Mouse (Mus musculus) midbrain, embryonic 12.5 days (tissue): Measurements from ENCODE around the gene Gpkow. TPM values are rescaled to one million over a fixed set of nuclear protein-coding genes. Genes with fewer than 3 reads are reported as not detected.
A peak's percentile ranks its signal among the peaks of the same experiment; 100 is the strongest.
"Not testable (repeated sequence)": the region's sequence is repeated elsewhere in the genome, so short reads cannot be mapped to it uniquely, and the experiment has no call there.

Experiments
- ATAC-seq: fragments of 200-750 bp; cut with Nextera tagmentation; 2 replicates; pipeline ENCODE4 v1.8.0; 2017; ENCODE audit warnings: low read depth, moderate TSS enrichment, moderate library complexity; ENCODE audit not compliant: low FRiP score
- H3K27ac ChIP-seq: fragments of 300-500 bp; sonication (generic); replicated peaks from 2 replicates; pipeline ENCODE4 v1.5.1; 2016; ENCODE audit warnings: mild to moderate bottlenecking
- H3K27me3 ChIP-seq: fragments of 300-500 bp; sonication (generic); 2 replicates; pipeline ENCODE4 v1.6.1; 2016; ENCODE audit warnings: mild to moderate bottlenecking
- H3K36me3 ChIP-seq: fragments of 300-500 bp; sonication (generic); 2 replicates; pipeline ENCODE4 v1.6.1; 2016
- H3K4me1 ChIP-seq: fragments of 300-500 bp; sonication (generic); 2 replicates; pipeline ENCODE4 v1.6.1; 2016
- H3K4me2 ChIP-seq: fragments of 300-500 bp; sonication (generic); replicated peaks from 2 replicates; pipeline ENCODE4 v1.6.1; 2016; ENCODE audit warnings: mild to moderate bottlenecking, moderate library complexity
- H3K4me3 ChIP-seq: fragments of 300-500 bp; sonication (generic); 2 replicates; pipeline ENCODE4 v1.5.1; 2016; ENCODE audit warnings: mild to moderate bottlenecking
- H3K9ac ChIP-seq: fragments of 300-500 bp; sonication (generic); replicated peaks from 2 replicates; pipeline ENCODE4 v1.6.1; 2016; ENCODE audit warnings: mild to moderate bottlenecking, moderate library complexity
- H3K9me3 ChIP-seq: fragments of 300-500 bp; sonication (generic); 2 replicates; pipeline ENCODE4 v1.6.1; 2016; ENCODE audit warnings: mild to moderate bottlenecking
- WGBS: fragments of 180-500 bp; shearing (Covaris S2); methylation state at CpG from one replicate; pipeline ENCODE4 v1.1.7; 2016; 5-methylcytosine and 5-hydroxymethylcytosine counted together
- polyA plus RNA-seq: library from polyadenylated mRNA; unstranded; fragments of >200 nt; fragmentation: Nextera tagmentation; extraction: Ambion mirVana; gene quantifications from 2 replicates; pipeline ENCODE4 v1.2.1, GENCODE M21; 2016

Gpkow gene
- polyA plus RNA-seq, 1 experiment from 2014 or later, result 45.7 TPM

DNA sequence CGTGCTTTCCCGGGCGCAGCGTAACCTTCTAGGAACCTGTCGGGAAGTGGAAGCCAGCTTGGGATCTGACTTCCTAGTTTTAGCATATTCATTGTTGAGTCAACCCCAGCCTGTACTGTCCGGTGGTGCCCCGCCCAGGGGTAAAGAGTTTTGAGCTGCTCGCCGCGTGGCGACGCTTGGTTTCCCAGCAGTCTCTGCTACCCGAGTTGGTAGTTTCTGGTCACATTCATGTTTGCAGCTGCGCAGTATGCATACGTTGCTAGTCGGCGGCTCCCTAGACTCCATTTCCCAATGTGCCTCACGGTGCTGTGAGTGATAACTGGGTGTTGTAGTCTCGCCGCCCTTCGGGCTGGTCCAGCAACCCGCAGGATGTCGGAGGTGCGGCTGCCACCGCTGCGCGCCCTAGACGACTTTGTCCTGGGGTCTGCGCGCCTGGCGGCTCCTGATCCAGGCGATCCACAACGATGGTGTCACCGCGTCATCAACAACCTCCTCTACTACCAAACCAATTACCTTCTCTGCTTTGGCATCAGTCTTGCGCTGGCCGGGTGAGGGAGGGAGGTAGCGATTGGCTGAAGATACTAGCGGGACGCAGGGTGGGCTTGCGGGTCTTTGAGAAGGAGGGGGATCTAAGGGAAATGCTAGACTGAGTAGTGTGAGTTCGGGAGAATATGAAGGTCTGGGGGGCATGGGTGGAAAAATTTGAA is 31.4 kb downstream of the Gpkow start, which contains the start of gene Praf2:
TSS of gene Praf2 (plus strand) at position 225 of the 707 bp plus-strand sequence.
- Histone ChIP-seq H3K36me3 (peaks cover 16% of the 10 kb centered on the region; the same call in 1 of the 2 replicates), H3K4me3 (peak within 1 kb of the TSS; percentile 49), H3K4me2 (peak within 1 kb of the TSS; percentile 58), H3K27ac (peak within 1 kb of the TSS; percentile 60), H3K9ac (peak within 1 kb of the TSS; percentile 61), H3K27me3 (no peaks in the 10 kb centered on the region), H3K4me1 (0 out of 2 replicates have a peak, but pooled peaks cover 9% of the 10 kb centered on the region), H3K9me3 (no peaks in the 10 kb centered on the region)
- 24% methylated on average over 42 of the region's 42 CpGs for WGBS
- ATAC-seq, result peak; percentile 94

DNA sequence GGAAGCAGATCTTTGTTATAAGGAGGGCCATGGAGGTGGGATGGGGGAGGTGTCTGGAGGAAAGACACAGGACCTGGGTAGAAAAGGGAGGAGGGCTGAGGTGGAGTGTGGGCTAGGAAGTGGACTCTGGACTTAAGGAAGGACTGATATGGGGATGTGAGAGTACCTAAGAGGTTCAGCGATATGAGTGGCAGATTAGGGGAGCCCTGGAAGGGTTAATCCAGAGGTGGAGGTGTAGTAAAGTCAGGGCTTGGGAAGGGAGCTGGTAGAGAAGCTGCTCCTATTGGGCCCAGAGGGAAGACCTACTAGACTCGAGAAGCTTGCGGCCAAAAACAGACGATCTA is 32.0 kb downstream of the Gpkow start:
- Histone ChIP-seq H3K36me3 (peaks cover 16% of the 10 kb centered on the region; the same call in 1 of the 2 replicates), H3K27ac (peak overlapping the region; percentile 60; the same call in 1 of the 2 replicates), H3K4me3 (peak overlapping the region; percentile 49), H3K4me2 (peak overlapping the region; percentile 58), H3K9me3 (no peaks in the 10 kb centered on the region), H3K4me1 (0 out of 2 replicates have a peak, but pooled peaks cover 9% of the 10 kb centered on the region), H3K9ac (peak overlapping the region; percentile 61), H3K27me3 (no peaks in the 10 kb centered on the region)
- ATAC-seq, result no peak; the same call in none of the 2 replicates
- WGBS, result 38% methylated on average over 4 of the region's 4 CpGs

DNA sequence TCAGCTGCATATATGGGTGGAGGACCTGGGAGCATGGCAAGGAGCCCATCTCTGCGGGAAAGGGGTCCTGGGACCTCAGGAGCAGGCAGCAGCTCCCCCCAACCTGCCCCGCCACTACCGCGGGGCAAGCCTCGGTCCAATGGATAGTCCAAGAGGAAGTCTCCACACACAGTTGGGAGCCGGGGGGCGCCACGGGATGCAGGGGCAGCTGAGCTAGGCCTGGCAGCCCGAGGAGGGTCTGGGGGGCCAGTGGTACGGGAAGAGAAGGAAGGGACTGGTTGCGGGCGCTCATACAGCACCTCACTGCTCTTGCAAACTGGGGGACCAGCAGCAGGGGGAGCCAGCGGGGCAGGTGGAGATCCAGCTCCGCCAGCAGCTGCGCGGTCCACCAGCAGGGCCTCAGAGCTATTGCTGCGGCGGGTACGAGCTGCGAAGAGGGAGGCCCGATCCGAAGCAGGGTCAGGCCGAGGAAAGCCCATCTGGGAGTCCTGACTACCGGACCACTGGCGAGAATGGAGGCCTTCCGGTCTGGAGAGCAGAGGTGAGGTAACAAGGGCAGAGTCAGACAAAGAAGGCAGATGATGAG is 36.7 kb downstream of the Gpkow start:
- H3K27me3 ChIP-seq, result no peaks in the 10 kb centered on the region
- WGBS, result 42% methylated on average over 23 of the region's 26 CpGs
- H3K36me3 ChIP-seq, result peaks cover 5% of the 10 kb centered on the region; the same call in 1 of the 2 replicates
- 0 out of 2 replicates have a peak, but pooled peaks cover 5% of the 10 kb centered on the region for H3K4me1 ChIP-seq
- H3K27ac ChIP-seq, result no peak overlapping the region
- ATAC-seq, result no peak
- no peak overlapping the region for H3K4me3 ChIP-seq
- H3K9ac ChIP-seq, result no peak overlapping the region
- no peak overlapping the region for H3K4me2 ChIP-seq
- no peaks in the 10 kb centered on the region for H3K9me3 ChIP-seq

DNA sequence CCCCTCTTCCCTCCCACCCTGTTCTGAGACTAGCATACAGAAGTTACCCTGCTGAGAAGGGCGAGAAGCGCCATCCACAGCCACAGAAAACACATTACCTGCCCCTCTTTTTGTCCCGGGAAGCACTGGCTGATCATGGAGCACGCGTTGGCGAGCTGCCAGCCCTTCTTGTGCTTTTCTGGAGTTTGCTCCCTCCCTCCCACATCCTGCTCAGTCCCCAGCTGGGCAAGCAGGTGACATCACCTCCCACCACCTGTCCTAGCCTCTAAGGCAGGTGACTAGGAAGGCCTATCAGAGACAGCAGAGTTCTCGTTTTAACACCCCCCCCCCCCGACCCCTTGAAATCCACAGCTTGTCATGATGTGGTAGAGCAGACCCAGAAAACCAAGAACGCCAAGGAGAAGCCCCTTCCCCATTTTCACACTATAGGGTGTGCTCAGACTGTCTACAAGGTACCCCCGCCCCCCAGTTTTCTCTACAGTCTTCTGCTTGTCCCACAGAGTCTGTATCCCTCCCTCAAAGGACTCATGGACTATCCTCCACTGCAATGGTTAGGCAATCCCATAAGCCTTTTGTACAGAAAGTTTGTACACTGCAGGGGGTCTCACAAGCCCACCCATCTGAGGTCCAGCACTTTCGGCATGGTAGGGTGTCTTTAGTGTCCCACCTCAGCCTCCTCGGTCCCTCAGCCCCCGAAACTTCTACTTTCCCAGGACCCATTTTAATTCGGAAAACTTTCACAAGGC is 42.6 kb downstream of the Gpkow start:
- Histone ChIP-seq H3K4me1 (no peaks in the 10 kb centered on the region), H3K4me3 (no peak overlapping the region), H3K9ac (no peak overlapping the region), H3K36me3 (peaks cover 5% of the 10 kb centered on the region; the same call in 1 of the 2 replicates), H3K27me3 (no peaks in the 10 kb centered on the region), H3K27ac (no peak overlapping the region), H3K9me3 (no peaks in the 10 kb centered on the region), H3K4me2 (no peak overlapping the region)
- WGBS, result 74% methylated on average over 14 of the region's 14 CpGs
- no peak for ATAC-seq

DNA sequence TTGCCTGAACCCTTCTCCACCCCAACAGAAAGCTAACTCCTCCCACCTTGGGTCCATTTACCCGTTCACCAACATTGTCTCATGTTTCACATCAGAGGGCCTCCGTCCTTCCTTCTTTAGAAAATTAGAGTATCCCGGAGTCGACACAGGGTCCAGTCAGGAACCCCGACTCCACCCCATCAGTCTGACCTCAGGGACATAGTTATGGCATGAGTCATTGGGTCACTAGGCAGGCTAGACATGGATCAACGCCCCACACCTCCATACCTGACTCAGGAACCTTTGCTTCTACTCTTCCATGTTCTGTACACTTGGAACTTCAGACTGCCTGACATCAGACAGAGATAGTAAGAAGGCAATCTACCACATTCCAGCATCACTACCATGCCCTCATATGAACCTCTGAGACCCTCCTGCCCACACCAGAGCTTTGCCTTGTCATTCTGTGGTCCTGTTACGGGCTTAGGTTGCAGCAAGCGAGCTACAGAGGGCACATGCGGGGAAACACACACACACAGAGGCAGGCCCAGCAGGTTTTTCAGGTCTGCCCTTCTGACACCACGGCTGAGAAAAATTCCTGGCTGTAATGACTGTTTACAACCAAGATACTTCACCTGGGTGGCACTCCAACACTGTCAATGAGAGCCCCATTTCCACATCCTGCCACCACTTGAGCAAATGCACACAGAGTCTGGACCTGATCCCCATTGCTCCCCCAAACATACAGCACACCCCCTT is 43.3 kb downstream of the Gpkow start:
- WGBS, result 69% methylated on average over 10 of the region's 10 CpGs
- no peaks in the 10 kb centered on the region for H3K4me1 ChIP-seq
- no peak for ATAC-seq

DNA sequence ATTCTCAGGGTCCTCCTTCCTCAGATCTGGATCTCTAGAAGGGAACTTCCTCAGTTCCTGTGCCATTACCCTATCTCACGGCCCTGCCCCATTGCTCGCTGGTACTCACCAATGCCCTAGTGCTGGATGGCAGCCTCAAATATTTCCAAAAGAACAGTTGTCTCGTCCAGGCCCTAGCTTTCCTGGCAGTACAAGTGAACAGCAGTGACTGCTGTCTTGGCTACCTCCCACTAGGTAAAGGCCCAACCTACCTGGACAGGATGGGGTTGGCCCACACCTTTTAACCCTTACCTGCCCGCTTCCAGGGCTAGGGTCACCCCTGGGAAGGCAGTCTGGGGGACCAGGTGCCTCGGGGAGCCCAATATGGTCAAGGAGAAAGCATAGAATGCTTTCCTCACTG is 44.2 kb downstream of the Gpkow start:
- H3K9me3 ChIP-seq, result no peaks in the 10 kb centered on the region
- ATAC-seq, result no peak
- 77% methylated on average over 5 of the region's 5 CpGs for WGBS
- H3K4me2 ChIP-seq, result no peak overlapping the region
- no peak overlapping the region for H3K27ac ChIP-seq
- H3K36me3 ChIP-seq, result peaks cover 5% of the 10 kb centered on the region; the same call in 1 of the 2 replicates
- no peak overlapping the region for H3K4me3 ChIP-seq
- H3K9ac ChIP-seq, result no peak overlapping the region
- H3K27me3 ChIP-seq, result no peaks in the 10 kb centered on the region
- H3K4me1 ChIP-seq, result no peaks in the 10 kb centered on the region

More for the DNA sequence above, 43.3 kb downstream of the Gpkow start:
- H3K36me3 ChIP-seq, result peaks cover 5% of the 10 kb centered on the region; the same call in 1 of the 2 replicates
- H3K27me3 ChIP-seq, result no peaks in the 10 kb centered on the region
- no peak overlapping the region for H3K4me2 ChIP-seq
- no peak overlapping the region for H3K27ac ChIP-seq
- H3K4me3 ChIP-seq, result no peak overlapping the region
- H3K9me3 ChIP-seq, result no peaks in the 10 kb centered on the region
- no peak overlapping the region for H3K9ac ChIP-seq

DNA sequence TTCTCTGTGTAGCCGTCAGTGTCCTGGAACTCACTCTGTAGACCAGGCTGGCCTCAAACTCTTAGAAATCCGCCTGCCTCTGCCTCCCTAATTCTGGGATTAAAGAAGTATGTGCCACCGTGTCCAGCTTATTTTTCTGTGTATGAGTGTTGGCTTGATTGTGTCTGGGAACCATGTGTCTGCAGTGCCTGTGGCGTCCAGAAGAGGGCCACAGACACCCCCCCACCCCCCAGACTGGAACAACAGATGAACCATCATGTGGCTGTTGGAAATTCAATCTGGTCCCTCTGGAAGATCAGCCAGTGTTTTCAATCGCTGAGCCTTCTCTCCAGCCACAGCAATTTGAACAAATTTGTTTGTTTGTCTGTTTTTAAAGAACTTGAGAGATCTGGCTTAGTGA is 46.5 kb downstream of the Gpkow start:
- Histone ChIP-seq H3K4me3 (no peak overlapping the region), H3K27me3 (no peaks in the 10 kb centered on the region), H3K4me1 (no peaks in the 10 kb centered on the region), H3K4me2 (no peak overlapping the region), H3K9me3 (no peaks in the 10 kb centered on the region), H3K27ac (no peak overlapping the region), H3K36me3 (no peaks in the 10 kb centered on the region), H3K9ac (no peak overlapping the region)
- WGBS, result 63% methylated on average over 5 of the region's 5 CpGs
- no peak for ATAC-seq

DNA sequence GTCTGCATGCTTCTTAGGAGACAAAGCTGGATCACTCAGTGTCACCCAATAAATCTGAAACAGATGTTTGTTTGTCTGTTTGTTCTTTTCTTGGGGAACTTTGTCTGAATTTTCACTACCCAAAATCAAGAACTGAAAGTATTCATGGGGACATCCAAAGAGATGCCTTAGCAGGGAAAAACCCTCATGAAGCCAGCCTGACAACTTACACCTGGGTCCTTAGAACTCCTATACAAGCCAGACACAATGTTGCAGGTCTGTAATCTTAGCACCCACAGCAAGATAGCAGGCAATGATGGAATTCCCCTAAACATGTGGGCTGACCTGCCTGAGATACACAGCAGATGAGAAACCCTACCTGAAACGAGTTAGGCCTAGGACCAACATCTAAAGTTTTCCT is 48.0 kb downstream of the Gpkow start:
- Histone ChIP-seq H3K27me3 (no peaks in the 10 kb centered on the region), H3K9ac (no peak overlapping the region), H3K27ac (no peak overlapping the region), H3K4me2 (no peak overlapping the region), H3K4me1 (no peaks in the 10 kb centered on the region), H3K9me3 (no peaks in the 10 kb centered on the region), H3K4me3 (no peak overlapping the region), H3K36me3 (no peaks in the 10 kb centered on the region)
- no peak for ATAC-seq
- WGBS, result 61% methylated on average over 1 of the region's 1 CpGs

DNA sequence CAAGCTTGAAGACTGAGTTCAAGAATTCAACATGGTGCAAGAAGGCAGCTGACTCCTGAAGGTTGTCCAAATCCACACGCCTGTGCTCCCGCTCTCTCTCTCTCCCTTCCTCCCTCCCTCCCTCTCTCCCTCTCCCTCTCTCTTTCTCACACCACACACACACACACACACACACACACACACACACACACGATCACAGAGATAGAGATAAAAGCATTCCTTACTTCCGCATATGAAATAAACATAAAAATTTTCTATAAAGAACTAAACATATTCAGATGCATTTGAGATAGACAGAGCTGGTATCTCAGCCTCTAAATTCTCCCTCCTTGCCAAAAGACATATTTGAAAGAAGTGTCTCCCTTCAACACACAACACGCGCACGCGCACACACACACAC is 48.5 kb downstream of the Gpkow start:
- no peak for ATAC-seq
- no peaks in the 10 kb centered on the region for H3K4me1 ChIP-seq

DNA sequence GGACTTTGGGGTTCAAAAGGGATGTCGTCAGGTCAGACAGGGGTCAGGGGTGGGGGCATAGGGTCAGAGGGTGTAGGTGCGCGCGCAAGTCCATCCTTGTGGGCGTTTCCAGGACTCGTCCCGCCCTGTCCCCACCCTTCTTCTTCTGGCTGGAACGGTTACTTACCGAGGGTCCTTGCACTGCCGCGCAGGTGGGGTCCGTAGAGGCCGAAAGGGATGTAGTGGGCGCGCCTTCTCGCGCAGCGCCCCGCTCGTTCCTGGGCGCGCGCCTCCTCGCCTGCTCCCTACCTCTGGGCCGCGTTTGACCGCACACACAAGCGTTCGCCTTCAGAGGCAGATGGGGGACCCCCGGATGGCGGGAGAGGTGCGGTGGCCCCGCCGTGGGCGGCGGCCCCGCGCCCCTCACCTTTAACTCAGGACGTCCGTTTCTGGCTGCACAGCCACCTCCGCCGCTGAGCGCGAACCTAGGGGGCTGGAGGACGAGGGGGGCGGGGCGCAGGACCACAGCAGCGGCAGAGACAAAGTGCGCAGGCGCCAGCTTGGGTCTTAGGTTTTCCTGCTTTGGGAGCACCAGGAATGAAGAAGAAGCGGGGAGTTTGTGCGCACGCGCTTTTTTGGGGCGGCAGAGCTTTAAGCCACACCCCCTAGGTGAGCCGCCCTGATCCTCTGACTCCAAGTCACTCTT is 53.6 kb downstream of the Gpkow start, which contains the start of gene Ccdc120:
TSS of gene Ccdc120 (minus strand) at position 474 of the 685 bp plus-strand sequence.
- H3K4me2 ChIP-seq, result peak within 1 kb of the TSS; percentile 56
- H3K27me3 ChIP-seq, result no peaks in the 10 kb centered on the region
- H3K9ac ChIP-seq, result peak within 1 kb of the TSS; percentile 64
- H3K27ac ChIP-seq, result 0 out of 2 replicates have a peak within 1 kb of the TSS, but pooled peaks have one; percentile 25
- H3K4me3 ChIP-seq, result peak within 1 kb of the TSS; percentile 67
- ATAC-seq, result peak; percentile 82
- H3K36me3 ChIP-seq, result no peaks in the 10 kb centered on the region
- H3K9me3 ChIP-seq, result no peaks in the 10 kb centered on the region
- H3K4me1 ChIP-seq, result no peaks in the 10 kb centered on the region
- 18% methylated on average over 52 of the region's 56 CpGs for WGBS

More for the DNA sequence above, 48.5 kb downstream of the Gpkow start:
- Histone ChIP-seq H3K9me3 (no peaks in the 10 kb centered on the region), H3K36me3 (no peaks in the 10 kb centered on the region), H3K9ac (no peak overlapping the region), H3K4me2 (no peak overlapping the region), H3K27me3 (no peaks in the 10 kb centered on the region), H3K27ac (no peak overlapping the region), H3K4me3 (no peak overlapping the region)
- 87% methylated on average over 8 of the region's 8 CpGs for WGBS

DNA sequence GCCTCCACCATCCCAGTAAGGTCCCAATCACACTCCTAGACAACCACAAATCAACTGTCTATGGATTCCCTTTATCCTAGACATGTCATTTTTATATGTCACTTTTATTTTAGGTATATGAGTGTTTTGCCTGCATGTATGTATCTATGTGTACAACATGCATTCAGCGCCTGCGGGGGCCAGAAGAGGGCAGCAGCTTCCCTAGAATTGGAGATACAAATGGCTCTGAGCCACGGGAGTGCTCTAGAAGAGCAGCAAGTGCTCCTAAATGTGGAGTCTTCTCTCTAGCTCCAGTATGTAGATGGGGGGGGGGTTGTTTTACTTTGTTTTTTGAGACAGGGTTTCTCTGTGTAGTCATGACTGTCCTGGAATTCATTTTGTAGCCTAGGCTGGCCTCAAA is 56.7 kb downstream of the Gpkow start:
- H3K4me2 ChIP-seq, H3K9ac ChIP-seq, H3K27me3 ChIP-seq, H3K4me3 ChIP-seq, H3K4me1 ChIP-seq, H3K36me3 ChIP-seq, H3K27ac ChIP-seq, H3K9me3 ChIP-seq: not testable (repeated sequence)
- WGBS, result 17% methylated on average over 3 of the region's 3 CpGs
- ATAC-seq, result peak; percentile 48; the same call in 1 of the 2 replicates
